Mouse (Mus musculus) forelimb bud, embryonic 11.5 days (tissue): Measurements from ENCODE around the gene Zfhx3.

ENCODE experiments used
- DNase-seq: peaks from one replicate; pipeline ENCODE4 v3.0.0-alpha.2; 2012; ENCODE audit warnings: low read depth, low spot score

The Zfhx3 gene

DNA sequence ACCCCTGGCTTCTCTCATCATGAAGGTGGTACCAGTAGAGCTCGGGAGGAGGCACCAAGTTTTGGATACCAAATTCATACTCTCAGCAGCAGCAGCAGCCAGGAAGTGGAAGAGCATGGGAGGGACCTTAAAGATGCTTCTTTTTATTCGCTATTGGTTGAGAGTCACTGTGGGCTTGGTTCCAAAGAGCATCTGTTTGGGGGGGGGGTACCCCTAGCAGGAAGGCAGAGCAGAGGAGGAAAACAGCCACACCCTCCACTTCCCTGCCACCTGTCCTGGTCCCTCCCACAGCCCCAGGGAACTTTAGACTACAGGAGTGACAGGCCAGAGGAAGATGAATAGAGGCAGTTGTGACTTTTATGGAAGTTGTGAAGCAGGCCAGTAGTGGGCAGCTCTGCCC lies 904.9 kb downstream of the Zfhx3 start:
- DNase-seq, result peak; percentile 13

DNA sequence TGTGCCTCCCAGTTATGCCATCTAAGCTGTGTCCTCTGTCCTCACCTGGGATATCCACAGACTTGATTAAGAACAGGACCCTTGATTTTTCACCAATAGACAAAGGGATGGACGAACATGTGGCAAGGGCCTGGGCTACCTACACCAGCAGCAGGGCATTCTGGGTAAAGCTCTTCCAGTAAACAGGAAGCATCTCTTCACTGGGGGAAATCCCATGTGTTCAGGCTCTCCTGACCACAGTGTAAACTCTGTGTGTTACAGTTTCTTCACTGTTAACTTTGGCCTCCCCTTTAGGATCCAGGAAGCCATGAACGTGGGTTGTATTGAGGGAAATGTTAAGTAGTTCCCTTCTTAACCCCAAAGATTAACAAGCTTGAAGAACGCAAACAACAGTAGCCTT lies 906.0 kb downstream of the Zfhx3 start:
- no peak for DNase-seq

DNA sequence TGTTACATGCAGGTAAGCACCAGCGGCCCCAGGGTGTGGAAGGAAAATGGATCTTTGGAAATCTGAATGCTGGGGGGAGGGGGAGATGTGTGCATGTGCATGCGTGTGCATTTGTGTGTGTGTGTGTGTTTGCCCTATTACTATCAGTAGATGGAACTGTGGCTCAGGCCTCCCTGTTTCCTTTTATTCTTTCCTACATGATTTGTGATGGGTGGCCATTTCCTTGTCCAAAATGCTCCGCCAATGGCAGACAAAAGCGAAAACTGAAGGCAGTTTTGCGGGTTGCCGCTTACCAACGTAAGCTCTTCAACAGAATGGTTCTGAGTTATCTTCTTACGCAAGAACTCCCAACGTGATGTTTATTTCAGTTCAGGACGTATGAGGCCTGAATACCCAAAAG lies 910.6 kb downstream of the Zfhx3 start:
- no peak for DNase-seq

DNA sequence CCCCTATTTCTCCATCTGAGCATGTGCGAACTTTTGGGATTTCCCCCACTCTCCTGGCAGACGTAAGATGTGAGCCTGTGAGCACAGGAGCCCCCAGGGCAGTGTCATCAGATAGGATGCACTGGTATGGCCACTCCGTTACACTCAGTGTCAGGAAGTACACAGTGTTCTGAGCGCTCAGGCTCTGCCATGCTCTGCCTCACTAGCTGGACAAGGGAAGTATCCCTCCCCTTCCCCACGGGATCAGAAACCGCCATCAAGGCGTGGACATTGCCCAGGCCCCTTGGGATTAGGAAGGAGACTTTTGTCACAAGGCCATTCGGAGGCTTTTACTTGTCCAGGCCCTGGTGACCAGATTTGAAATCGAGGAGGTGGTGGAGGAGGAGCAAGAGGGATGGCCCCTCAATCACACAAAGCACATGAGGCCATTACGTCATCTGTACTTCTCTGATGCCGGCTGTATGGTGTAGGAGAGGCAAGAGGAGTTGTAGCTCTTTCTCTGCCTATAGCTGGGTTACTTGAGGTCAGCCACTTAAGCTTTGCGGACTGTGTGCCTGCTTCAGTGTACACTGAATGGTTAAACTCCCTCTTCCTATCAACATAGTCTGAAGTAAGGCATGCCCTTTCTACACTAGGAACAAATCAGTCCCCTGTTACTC lies 912.1 kb downstream of the Zfhx3 start:
- no peak for DNase-seq

DNA sequence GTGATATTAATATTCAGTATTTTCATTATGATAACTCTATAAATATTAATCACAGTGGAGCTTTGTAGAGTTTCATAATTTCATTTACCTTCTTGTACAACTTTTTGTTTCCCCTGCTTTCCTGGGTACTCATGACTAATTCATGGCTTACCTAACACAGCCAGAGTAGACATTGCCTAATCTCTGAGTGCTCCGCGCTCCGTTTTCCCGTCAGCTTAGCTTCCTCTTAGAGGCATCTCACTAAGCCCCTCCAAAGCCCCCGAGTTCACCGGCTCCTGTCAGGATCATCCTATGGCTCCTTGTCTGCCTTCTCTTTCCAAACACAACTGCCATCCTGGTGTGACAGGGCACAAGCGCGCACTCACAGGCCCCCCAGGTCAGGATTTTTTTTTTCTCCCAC lies 916.6 kb downstream of the Zfhx3 start:
- no peak for DNase-seq

DNA sequence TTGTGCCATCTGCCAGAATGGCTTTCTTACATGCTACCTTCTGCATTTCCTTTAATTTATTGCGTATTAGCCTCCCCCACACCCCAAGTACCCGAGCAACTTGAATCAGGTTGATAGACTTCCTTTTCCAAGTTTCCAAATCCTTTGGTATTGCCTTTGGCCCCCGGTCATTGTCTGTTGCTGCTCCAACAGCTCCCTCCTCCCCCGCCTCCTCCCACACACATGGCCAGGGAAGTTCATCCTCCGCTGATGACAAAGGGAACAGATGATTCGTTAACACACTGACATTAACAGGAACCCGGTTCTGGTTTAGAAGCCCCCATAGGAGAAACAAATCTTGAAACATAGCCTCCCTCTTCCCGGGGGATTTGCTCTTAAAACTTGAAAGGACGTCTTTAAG lies 917.5 kb downstream of the Zfhx3 start:
- DNase-seq, result no peak

DNA sequence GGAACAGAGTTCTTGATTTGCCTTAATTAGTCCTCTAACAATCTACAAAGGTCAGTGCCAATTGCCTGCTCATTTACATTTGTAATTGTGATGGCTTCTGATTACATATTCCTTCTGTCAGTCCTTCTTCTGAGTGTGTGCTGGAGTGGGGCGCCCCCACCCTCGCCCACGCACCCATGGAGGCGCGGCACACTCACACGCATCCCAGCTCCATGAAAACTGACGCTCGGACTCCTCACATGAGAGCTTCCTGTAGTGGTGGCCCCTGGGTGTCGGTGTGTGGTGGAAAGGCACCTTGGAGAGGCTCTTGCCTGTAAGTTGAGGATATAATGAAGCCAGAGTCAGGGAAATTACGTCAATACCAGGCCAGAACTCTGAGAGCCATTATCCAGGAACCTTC lies 921.0 kb downstream of the Zfhx3 start:
- DNase-seq, result no peak

DNA sequence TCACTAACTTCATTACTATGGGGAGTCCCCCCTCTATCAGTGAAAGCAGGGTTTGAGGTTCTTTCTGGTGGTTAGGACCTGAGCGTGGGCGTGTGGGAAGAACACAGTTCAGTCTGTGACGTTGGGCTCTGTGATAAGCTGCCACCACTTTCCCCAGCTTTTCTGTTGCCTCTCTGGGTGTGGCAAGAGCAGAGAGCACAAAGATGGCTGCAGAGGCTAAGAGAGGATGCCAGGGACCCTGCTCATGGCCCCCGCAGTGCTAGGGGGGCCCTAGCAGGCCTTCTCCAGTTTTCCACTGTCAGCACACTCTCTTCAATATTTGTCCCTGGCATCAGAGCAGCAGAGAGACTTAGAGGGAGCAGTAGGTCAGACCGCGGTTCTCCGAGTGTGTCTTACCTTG lies 924.0 kb downstream of the Zfhx3 start:
- no peak for DNase-seq

DNA sequence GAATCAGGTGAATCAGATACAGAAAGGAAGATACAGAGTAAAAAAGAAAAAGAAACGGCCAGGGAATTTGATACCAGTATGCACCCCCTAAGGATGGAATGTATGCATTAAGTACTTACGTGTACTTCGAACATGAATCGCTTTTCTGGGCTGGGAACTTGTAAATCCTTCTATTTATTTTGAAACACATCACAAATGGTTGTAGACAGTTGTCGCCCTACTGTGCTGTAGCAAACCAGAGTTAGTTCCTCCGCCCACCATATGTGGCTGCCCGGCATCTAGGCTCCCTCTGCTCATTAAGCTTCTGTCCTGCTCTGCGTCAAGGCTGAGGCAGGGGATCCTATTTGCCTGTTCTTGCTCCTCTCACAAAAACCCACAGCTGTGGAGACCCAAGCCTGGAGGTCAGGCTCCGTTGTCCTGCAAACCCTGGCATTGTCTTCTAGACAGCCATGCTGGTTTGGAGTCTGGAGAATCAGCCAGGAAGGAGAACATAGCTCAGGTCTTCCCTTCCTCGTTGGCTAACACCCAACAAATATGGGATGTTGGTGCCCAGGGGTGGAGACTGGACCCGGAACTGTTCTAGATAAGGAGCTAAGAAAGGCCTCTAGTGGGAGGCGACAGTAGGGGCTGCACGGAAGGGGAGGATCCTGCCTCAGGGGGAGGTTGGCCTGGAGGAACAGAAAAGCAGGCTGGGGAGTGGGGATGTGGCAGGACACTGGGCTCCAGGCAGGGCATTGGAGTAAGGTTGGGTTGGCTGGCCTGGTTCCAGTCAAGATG lies 925.2 kb downstream of the Zfhx3 start:
- no peak for DNase-seq

DNA sequence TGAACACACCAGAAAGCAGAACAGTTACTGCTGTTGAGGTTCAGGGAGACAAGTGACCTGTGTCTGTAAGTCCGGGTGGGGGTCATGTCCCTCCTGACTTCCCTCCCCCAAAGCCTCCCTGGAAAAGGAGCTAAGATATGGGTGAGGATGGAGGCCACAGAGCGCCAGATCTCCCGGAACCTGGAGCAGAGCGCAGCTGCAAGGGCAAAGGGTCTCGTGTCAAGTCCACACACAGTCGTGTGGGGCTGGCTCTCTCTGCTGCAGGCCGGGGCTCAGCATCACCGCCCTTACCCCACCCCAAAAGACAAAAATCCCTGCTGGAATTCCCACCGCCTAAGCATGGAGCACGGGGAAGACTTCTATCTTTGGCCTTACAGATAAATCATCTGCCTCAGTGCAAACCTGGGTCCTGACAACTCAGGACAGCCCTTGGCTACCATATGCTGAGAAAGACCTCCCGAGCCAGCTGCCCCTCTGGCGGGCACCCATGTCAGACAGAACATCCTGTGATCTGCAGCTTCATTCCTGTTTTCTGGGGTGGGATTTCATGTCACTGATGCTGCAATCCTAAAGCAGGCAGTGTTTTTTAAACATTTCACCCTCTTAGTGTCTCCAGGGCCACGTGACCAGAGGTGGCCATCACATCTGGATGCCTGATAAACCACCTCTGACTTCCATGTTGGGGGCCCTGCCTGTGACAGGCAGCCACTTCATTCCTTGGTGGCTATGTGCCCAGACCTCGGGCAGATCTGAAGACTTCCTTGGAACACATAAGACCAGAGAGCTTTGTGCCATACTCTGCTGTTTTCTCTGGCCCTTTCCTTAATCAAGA lies 926.0 kb downstream of the Zfhx3 start:
- no peak for DNase-seq

DNA sequence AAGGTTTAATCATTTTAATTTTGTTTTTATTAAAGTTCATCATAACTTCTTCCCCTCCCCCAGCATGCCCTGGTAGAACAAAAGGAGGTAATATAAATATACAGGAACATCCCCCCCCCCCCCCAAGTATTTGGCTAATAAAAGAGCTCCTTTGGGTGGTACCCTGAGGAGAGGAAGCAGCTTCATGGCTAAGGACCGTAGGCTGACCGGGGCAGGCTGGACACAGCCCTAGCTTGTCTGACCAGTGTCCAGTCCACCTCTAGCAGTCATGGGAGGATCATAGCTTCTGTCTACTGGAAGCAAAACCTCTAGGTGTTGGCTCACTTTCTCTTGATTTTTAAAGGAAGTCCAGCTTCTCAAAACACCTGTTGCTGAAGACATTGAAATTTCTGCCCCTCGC lies 927.0 kb downstream of the Zfhx3 start:
- DNase-seq, result no peak

DNA sequence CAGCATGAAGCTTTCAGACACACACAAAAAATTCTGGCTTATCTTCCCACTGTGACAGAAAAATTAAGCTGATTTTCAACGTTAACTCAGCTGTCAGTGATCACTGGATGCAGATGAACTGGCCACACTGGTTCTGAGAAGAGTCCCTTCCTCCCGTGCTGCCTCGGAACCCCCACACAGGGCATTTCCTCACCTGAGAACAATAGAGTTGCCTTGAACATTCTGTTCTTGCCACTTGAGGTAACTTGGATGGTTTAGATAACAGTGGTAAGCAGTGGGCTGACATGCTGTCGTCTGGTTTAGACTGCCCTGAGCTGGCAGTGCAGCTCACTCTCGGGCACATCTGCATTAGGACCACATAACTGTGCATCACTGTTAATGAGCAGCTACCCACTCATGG lies 927.5 kb downstream of the Zfhx3 start:
- DNase-seq, result no peak

DNA sequence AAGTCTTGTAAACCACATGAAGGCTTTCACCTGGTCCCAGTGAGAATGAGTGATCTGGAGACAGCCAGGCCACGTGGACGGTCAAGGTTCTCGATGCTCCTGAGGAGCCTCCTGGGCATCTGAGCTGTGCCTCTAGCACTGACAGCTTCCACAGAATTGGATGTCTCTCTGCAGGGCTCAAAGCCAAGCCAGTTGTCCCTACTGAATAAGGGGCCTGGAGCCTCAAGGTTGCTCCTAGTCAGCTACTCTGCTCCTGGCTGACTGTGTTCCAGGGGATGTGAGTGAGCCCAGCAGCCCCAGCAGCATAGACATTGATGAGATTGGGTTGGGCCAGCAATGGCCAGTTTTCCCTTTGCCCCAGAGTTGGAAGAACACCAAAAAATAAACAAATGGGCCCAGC lies 927.9 kb downstream of the Zfhx3 start:
- DNase-seq, result no peak

DNA sequence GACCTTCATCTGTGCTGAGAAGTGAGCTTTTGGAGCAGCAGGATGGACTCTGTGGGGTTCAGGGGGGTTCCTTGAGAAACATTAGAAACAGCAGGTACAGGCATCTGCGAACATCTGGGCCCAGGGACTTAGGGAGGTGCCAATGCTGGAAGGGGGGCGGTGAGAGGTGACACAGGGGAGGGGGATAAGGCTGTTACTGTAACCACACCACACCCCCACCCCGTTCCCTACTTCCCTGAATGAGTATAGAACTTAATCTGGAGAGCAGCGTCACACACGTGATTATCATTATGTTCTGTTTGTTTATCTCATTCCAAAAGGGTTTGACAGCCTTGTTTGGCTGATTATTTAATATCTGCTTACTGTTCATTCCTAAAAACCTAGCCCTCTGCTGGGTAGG lies 933.3 kb downstream of the Zfhx3 start:
- DNase-seq, result no peak

DNA sequence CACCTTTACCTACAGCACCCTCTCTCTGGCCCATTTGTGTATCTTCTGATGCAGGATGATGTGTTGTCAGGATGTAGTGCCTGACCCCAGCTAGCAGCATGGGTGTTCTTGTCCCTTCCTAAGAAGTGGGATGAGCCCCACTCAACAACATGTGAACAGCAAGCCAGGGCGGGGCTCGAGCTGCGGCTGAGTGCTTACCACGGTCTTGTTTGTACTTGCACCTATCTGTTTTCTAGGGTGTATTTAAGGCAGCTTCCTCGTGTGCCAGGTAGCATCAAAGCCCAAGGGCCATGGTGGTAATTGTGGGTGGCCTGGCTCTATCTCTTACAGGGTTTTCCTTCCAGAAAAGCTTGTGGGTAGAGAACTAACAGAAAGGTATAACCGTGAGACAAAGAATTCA lies 937.7 kb downstream of the Zfhx3 start:
- no peak for DNase-seq

DNA sequence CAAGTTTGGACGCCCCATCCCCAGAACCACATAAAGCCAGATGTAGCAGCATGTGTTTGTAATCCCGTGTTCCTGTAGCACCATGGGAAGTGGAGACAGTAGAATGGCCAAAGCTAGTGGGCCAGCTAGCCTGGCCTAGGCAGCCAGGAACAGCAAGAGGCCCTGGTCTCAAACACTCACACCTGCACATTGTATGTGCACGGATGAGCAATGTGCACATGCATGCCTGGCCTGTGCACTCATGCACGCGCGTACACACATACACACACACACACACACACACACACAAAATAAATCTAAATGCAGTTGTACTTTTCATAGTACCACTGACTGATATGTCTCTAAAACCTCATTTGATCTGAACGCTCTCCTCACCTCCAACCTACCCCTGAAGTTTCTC lies 938.9 kb downstream of the Zfhx3 start:
- DNase-seq, result no peak

DNA sequence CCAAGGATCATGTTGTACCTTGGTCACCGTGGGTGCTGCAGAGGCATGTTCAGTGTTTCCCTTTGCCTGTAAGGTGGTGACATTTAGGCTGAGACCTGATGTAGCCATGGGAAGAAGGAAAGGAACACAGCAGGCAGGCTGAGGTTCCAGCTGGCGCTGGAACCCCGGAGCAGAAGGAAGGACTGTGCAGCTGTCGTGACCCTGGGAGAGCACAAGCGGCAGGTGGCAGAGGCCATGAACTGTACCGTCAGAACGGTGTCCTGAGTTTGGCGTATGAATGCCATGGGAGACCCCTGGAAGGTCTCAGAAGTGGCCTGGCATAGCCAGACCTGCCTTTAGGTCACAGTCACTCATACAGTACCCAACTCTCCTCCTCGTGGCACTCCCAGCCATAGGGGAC lies 939.6 kb downstream of the Zfhx3 start:
- DNase-seq, result no peak

DNA sequence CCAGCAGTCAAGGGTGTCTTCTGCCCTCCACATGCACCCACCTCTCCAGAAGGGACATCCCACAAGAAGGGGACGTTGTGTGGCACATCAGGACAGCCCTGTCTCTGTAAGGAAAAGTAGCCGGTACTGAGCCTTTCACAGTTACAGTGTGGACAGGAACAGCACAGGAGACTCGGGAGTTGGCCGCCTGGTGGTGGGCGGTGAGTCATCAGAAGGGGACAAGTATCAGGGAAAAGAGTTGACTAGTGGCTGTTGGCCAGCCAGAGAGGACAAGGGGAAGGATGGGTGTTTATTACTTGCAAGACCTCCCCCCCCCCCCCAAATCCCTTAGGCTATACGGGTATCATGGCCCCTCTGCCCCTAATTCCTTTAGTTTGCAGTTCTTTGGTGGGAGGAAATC lies 940.9 kb downstream of the Zfhx3 start:
- no peak for DNase-seq

DNA sequence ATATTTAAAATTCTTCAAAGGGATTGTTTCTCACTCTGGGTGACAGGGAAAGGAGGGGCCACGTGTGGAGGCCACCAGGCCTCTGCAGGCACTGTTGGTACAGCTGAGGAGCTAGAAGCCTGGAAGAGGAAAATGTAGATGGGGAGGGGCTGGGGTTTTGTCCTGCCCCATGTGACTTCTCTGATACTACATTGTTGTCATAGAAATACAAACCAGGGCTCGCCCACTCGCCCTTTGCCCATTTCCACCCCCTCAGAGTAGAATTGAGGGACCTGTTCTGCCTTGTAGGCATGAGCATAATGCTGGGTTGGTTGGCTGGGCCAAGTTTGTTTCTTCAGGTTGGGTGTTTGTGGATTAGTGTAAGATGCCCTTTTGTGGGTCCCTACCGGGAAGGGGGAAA lies 942.5 kb downstream of the Zfhx3 start:
- peak; percentile 35 for DNase-seq

DNA sequence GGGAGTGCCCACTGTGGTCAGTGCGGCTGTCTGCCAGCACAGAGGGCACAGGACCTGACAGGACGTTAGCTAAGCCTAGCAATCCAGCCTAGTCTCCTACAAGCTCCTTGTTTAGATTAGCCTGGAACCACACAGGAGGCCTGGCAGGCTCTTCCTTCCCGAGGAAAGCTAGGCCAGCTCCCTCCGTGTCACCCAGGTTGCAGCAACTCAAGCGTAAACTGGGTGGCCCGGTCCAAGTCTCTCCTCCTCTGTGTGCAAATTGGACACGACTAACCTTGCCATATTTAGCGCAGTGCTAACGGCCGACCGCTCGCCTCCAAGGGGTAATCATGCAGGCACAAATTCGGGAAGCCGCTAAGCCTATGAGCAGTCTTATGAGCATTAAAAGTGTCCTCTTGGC lies 943.0 kb downstream of the Zfhx3 start:
- DNase-seq, result no peak

DNA sequence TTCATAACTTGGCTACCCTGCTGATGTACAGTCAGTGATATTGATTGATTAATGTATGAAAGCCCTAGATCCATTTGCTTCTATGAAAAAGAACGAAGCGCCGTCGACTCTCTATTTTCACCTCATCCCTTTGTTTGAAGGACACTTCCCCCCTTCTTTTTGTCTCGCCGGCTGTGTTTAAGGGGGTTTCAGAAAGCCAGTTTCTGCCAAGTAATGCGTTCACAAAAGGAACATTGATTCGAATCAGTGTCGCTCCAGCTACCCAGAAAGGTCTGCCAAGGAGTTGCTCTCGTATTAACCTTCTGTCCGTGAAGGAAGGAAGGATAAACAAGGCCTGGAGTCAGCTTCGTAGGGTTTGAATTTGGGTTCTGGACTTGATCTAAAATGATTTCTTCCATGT lies 943.4 kb downstream of the Zfhx3 start:
- no peak for DNase-seq

DNA sequence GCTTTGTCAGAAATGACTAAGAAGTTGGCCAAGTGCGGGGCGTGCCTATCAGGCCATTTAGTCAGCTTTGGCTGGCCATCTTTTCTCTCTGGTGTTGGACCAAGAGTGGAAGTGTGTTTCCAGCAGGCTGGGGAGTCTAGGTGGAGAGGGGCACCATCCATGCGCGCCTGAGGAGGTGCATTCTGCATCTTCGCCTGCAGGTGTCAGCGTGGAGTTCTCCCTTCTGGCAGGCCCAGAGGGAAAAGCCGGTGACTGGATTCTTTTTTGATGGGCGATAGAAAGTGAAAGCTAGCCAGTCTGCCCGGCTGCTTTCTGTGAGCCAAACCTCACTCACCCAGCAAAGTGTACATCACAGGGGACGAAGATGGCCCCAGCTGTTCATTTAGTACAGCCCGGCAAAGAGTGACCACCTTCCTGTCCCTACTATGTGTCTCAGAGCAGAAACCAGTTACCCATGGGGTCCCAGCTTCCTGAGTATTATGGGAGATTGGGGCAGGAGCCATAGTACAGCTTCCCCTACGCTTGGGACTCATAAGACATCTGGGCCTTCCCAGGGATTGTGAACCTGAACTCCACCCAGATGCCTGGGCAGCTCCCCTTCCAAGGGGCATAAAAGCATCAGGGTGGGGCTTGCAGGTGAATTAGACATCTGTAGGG lies 944.3 kb downstream of the Zfhx3 start:
- peak; percentile 73 for DNase-seq
